Mouse (Mus musculus) lung, adult 2 months (tissue): ENCODE measurements around the gene Wdr46.
"Not testable (repeated sequence)": the region's sequence is repeated elsewhere in the genome, so short reads cannot be mapped to it uniquely, and the experiment has no call there.

ENCODE experiments used
- CTCF ChIP-seq: fragments of 200-500 bp; IDR thresholded peaks from 2 replicates; pipeline ENCODE4 v1.5.1; 2011; ENCODE audit warnings: mild to moderate bottlenecking, low read length, control low read depth; ENCODE audit not compliant: insufficient read depth
- POLR2A ChIP-seq: fragments of 200-500 bp; IDR thresholded peaks from 2 replicates; pipeline ENCODE4 v1.6.1; 2011; ENCODE audit warnings: low read depth, mild to moderate bottlenecking, control low read depth, low read length, borderline replicate concordance; ENCODE audit errors: extremely low read depth

GRCm38 (mm10) chr17:33891892-33892291 lies 48.6 kb upstream of the Wdr46 start:
- not testable (repeated sequence) for TF ChIP-seq CTCF, POLR2A
